Mouse (Mus musculus) MEL (cell line): Measurements from ENCODE around the gene Rnf126. TPM values are rescaled to one million over a fixed set of nuclear protein-coding genes. Genes with fewer than 3 reads are reported as not detected.

ENCODE experiments used
- DNase-seq: peaks from one replicate; pipeline ENCODE4 v3.0.0; 2011; ENCODE audit warnings: low read depth, low spot score
- H3K27ac ChIP-seq: 2 replicates; pipeline ENCODE4 v1.5.1; 2012; ENCODE audit warnings: low read depth, mild to moderate bottlenecking, control low read depth, low read length, moderate library complexity; ENCODE audit not compliant: control insufficient read depth
- H3K27me3 ChIP-seq, 2 experiments: fragments of 150-350 bp in 1 of 2; sonication (generic) in 1 of 2; 2 replicates each; pipeline ENCODE4 v1.6.1; 2012; ENCODE audit warnings: low read length in 2 of 2, mild to moderate bottlenecking in 2 of 2, improper control_type of control experiment in 1 of 2, moderate library complexity in 1 of 2; ENCODE audit not compliant: insufficient read depth in 2 of 2, control insufficient read depth in 1 of 2
- H3K36me3 ChIP-seq, 2 experiments: 2 replicates each; pipeline ENCODE4 v1.6.1; 2012 to 2014; ENCODE audit warnings: low read length in 2 of 2, improper control_type of control experiment in 1 of 2, inconsistent platforms in 1 of 2, mild to moderate bottlenecking in 1 of 2; ENCODE audit not compliant: insufficient read depth in 2 of 2, control insufficient read depth in 1 of 2
- H3K4me1 ChIP-seq, 2 experiments: fragments of 150-350 bp in 1 of 2; sonication (generic) in 1 of 2; 2 replicates each; pipeline ENCODE4 v1.6.1; 2012; ENCODE audit warnings: low read length in 2 of 2, improper control_type of control experiment in 1 of 2, mild to moderate bottlenecking in 1 of 2; ENCODE audit not compliant: insufficient read depth in 2 of 2, control insufficient read depth in 1 of 2
- H3K4me3 ChIP-seq, 2 experiments: fragments of 150-350 bp in 1 of 2; sonication (generic) in 1 of 2; 2 replicates each; pipeline ENCODE4 v1.5.1; 2012; ENCODE audit warnings: low read depth in 2 of 2, low read length in 2 of 2, mild to moderate bottlenecking in 2 of 2, moderate library complexity in 2 of 2, control low read depth in 1 of 2, improper control_type of control experiment in 1 of 2; ENCODE audit not compliant: control insufficient read depth in 1 of 2, insufficient read depth in 1 of 2
- H3K79me2 ChIP-seq: 2 replicates; pipeline ENCODE4 v1.6.1; 2012; ENCODE audit warnings: mild to moderate bottlenecking, low read length, moderate library complexity; ENCODE audit not compliant: control insufficient read depth, poor library complexity, insufficient read depth
- H3K9ac ChIP-seq: 2 replicates; pipeline ENCODE4 v1.6.1; 2012; ENCODE audit warnings: low read depth, mild to moderate bottlenecking, control low read depth, low read length, moderate library complexity; ENCODE audit not compliant: control insufficient read depth, poor library complexity, severe bottlenecking
- H3K9me3 ChIP-seq: fragments of 150-350 bp; sonication (generic); replicated peaks from 2 replicates; pipeline ENCODE4 v1.6.1; 2012; ENCODE audit warnings: mild to moderate bottlenecking, low read length, improper control_type of control experiment, moderate library complexity; ENCODE audit not compliant: insufficient read depth
- CHD1 ChIP-seq: IDR thresholded peaks from 2 replicates; pipeline ENCODE4 v1.6.1; 2012; ENCODE audit warnings: low read depth, mild to moderate bottlenecking, inconsistent platforms, low read length, improper control_type of control experiment
- CHD2 ChIP-seq: IDR thresholded peaks from 2 replicates; pipeline ENCODE4 v1.6.1; 2011; ENCODE audit warnings: low read length, improper control_type of control experiment
- E2F4 ChIP-seq: IDR thresholded peaks from 2 replicates; pipeline ENCODE4 v1.6.1; 2011; ENCODE audit warnings: low read depth, low read length, improper control_type of control experiment, borderline replicate concordance
- ELF1 ChIP-seq: IDR thresholded peaks from 2 replicates; pipeline ENCODE4 v1.6.1; 2014; ENCODE audit warnings: low read depth, mild to moderate bottlenecking, inconsistent platforms, low read length, improper control_type of control experiment, moderate library complexity
- EP300 ChIP-seq, 2 experiments: IDR thresholded peaks; 2 replicates each; pipeline ENCODE4 v1.6.1; 2011; ENCODE audit warnings: improper control_type of control experiment in 2 of 2, low read length in 2 of 2, low read depth in 1 of 2, mild to moderate bottlenecking in 1 of 2
- ETS1 ChIP-seq: IDR thresholded peaks from 2 replicates; pipeline ENCODE4 v1.6.1; 2012; ENCODE audit warnings: low read depth, mild to moderate bottlenecking, inconsistent platforms, low read length, improper control_type of control experiment, moderate library complexity
- GABPA ChIP-seq: IDR thresholded peaks from 2 replicates; pipeline ENCODE4 v1.6.1; 2012; ENCODE audit warnings: low read depth, mild to moderate bottlenecking, inconsistent platforms, low read length, improper control_type of control experiment, moderate library complexity
- HCFC1 ChIP-seq: IDR thresholded peaks from 2 replicates; pipeline ENCODE4 v1.6.1; 2012; ENCODE audit warnings: low read depth, mild to moderate bottlenecking, inconsistent platforms, low read length, improper control_type of control experiment, moderate library complexity
- MAFK ChIP-seq: IDR thresholded peaks from 2 replicates; pipeline ENCODE4 v1.6.1; 2011; ENCODE audit warnings: low read depth, mild to moderate bottlenecking, low read length, improper control_type of control experiment, borderline replicate concordance
- MAX ChIP-seq: IDR thresholded peaks from 2 replicates; pipeline ENCODE4 v1.6.1; 2011; ENCODE audit warnings: low read length, improper control_type of control experiment
- MAZ ChIP-seq: IDR thresholded peaks from 2 replicates; pipeline ENCODE4 v1.6.1; 2012; ENCODE audit warnings: low read depth, mild to moderate bottlenecking, inconsistent platforms, low read length, improper control_type of control experiment
- MEF2A ChIP-seq: IDR thresholded peaks from 2 replicates; pipeline ENCODE4 v1.6.1; 2014; ENCODE audit warnings: low read depth, mild to moderate bottlenecking, inconsistent platforms, low read length, improper control_type of control experiment; ENCODE audit not compliant: poor library complexity, insufficient replicate concordance, severe bottlenecking; ENCODE audit errors: extremely low read depth
- MXI1 ChIP-seq: IDR thresholded peaks from 2 replicates; pipeline ENCODE4 v1.6.1; 2011; ENCODE audit warnings: mild to moderate bottlenecking, low read depth, low read length, improper control_type of control experiment
- MYB ChIP-seq: IDR thresholded peaks from 2 replicates; pipeline ENCODE4 v1.6.1; 2011; ENCODE audit warnings: mild to moderate bottlenecking, low read depth, low read length, improper control_type of control experiment
- MYC ChIP-seq: IDR thresholded peaks from 2 replicates; pipeline ENCODE4 v1.6.1; 2011; ENCODE audit warnings: low read depth, mild to moderate bottlenecking, low read length, improper control_type of control experiment, moderate library complexity
- NELFE ChIP-seq: IDR thresholded peaks from 2 replicates; pipeline ENCODE4 v1.6.1; 2011; ENCODE audit warnings: low read depth, low read length, improper control_type of control experiment
- NRF1 ChIP-seq: IDR thresholded peaks from 2 replicates; pipeline ENCODE4 v1.6.1; 2014; ENCODE audit warnings: low read depth, mild to moderate bottlenecking, inconsistent platforms, low read length, improper control_type of control experiment, moderate library complexity; ENCODE audit not compliant: poor library complexity, insufficient read depth, severe bottlenecking
- POLR2A ChIP-seq, 2 experiments: IDR thresholded peaks; 2 replicates each; pipeline ENCODE4 v1.6.1; 2011 to 2012; ENCODE audit warnings: low read length in 2 of 2, mild to moderate bottlenecking in 2 of 2, control low read depth in 1 of 2, improper control_type of control experiment in 1 of 2, low read depth in 1 of 2, moderate library complexity in 1 of 2; ENCODE audit not compliant: control insufficient read depth in 1 of 2, insufficient read depth in 1 of 2, poor library complexity in 1 of 2
- POLR2AphosphoS2 ChIP-seq: IDR thresholded peaks from 2 replicates; pipeline ENCODE4 v1.6.1; 2011; ENCODE audit warnings: low read length, improper control_type of control experiment
- POLR2AphosphoS5 ChIP-seq: IDR thresholded peaks from 2 replicates; pipeline ENCODE4 v1.6.1; 2012; ENCODE audit warnings: low read depth, borderline replicate concordance, mild to moderate bottlenecking, inconsistent platforms, low read length, moderate library complexity, mixed read lengths
- RCOR1 ChIP-seq: IDR thresholded peaks from 2 replicates; pipeline ENCODE4 v1.6.1; 2012; ENCODE audit warnings: low read depth, mild to moderate bottlenecking, inconsistent platforms, low read length, improper control_type of control experiment
- TAL1 ChIP-seq: IDR thresholded peaks from 2 replicates; pipeline ENCODE4 v1.6.1; 2012; ENCODE audit warnings: mild to moderate bottlenecking, inconsistent platforms, low read length, moderate library complexity, mixed read lengths
- TBP ChIP-seq: IDR thresholded peaks from 2 replicates; pipeline ENCODE4 v1.8.0; 2011; ENCODE audit warnings: low read depth, low read length, improper control_type of control experiment
- TCF12 ChIP-seq: IDR thresholded peaks from 2 replicates; pipeline ENCODE4 v1.6.1; 2014; ENCODE audit warnings: low read depth, mild to moderate bottlenecking, inconsistent platforms, low read length, improper control_type of control experiment, moderate library complexity
- UBTF ChIP-seq: IDR thresholded peaks from 2 replicates; pipeline ENCODE4 v1.6.1; 2012; ENCODE audit warnings: low read depth, mild to moderate bottlenecking, inconsistent platforms, low read length, improper control_type of control experiment, moderate library complexity, borderline replicate concordance; ENCODE audit not compliant: insufficient read depth
- USF2 ChIP-seq, 2 experiments: IDR thresholded peaks; 2 replicates each; pipeline ENCODE4 v1.6.1; 2011 to 2012; ENCODE audit warnings: improper control_type of control experiment in 2 of 2, low read length in 2 of 2, borderline replicate concordance in 1 of 2, inconsistent platforms in 1 of 2, low read depth in 1 of 2, mild to moderate bottlenecking in 1 of 2; ENCODE audit not compliant: insufficient read depth in 1 of 2
- ZC3H11A ChIP-seq: IDR thresholded peaks from 2 replicates; pipeline ENCODE4 v1.6.1; 2012; ENCODE audit warnings: low read depth, mild to moderate bottlenecking, inconsistent platforms, low read length, improper control_type of control experiment
- ZMIZ1 ChIP-seq: IDR thresholded peaks from 2 replicates; pipeline ENCODE4 v1.6.1; 2012; ENCODE audit warnings: low read depth, mild to moderate bottlenecking, inconsistent platforms, low read length, improper control_type of control experiment, moderate library complexity
- ZNF384 ChIP-seq: IDR thresholded peaks from 2 replicates; pipeline ENCODE4 v1.6.1; 2012; ENCODE audit warnings: low read depth, mild to moderate bottlenecking, inconsistent platforms, low read length, improper control_type of control experiment
- polyA plus RNA-seq, 2 experiments: library from polyadenylated mRNA; stranded (reverse) in 1 of 2; unstranded in 1 of 2; fragments of >175 nt in 1 of 2; fragments of >200 nt in 1 of 2; gene quantifications; 2 replicates each; pipeline versions ENCODE4 v1.2.1 to v1.2.4; 2012; ENCODE audit warnings: low replicate concordance in 2 of 2, low read depth in 1 of 2; ENCODE audit not compliant: insufficient read length in 2 of 2, insufficient read depth in 1 of 2, missing spikeins in 1 of 2
- total RNA-seq: library from RNA; depleted of rRNA; stranded (reverse); fragments of 300-350 nt; gene quantifications from 2 replicates; pipeline ENCODE4 v1.2.3, GENCODE M21; 2012

The Rnf126 gene
- total and polyA plus RNA-seq, 3 experiments, result 84.8 to 184 (median 174) TPM

DNA sequence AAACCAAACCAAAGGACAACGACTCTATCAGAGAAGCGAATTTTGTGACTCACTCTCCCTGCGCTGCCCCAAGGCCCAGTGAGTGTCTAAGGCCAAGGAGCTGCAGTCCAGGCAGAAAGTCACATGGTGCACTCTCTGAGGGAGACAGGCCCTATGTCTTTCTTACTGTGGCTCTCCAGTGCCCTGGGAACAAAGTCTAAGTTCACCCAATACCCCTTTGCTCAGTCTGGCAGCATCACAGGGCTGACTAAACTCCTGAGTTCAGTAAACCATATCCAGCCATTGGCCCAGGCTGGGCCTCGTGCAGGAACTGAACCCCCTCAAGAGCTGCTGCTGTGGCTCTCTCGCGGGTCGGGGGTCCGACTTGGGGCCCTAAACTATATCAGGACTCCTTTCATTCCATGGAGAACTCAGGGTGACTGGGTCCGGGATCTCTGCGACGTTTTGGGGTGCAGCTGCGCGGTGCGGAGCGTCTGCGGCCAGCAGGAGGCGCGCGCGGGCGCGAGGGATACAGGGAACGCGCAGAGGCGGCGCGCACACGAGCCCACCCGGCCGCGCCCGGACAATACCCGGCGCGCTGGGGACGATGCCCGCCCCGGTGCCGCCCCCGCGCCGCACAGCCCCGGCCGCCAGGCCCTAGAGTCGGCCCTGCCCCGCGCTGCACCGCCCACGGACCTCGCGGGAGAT lies 26.4 kb upstream of the Rnf126 start, which contains the start of gene Palm (continued):
- TF ChIP-seq RCOR1 (no peak), ELF1 (no peak), MXI1 (peak; percentile 26; the same call in 1 of the 2 replicates), E2F4 (no peak), TCF12 (no peak), NELFE (peak; percentile 45; the same call in 1 of the 2 replicates), ETS1 (0 out of 2 replicates have a peak, but pooled peaks have one; percentile 10), UBTF (no peak), EP300 (IDR thresholded peaks at IDR 0.05; ENCODE audit: low read depth in 1 of 2, low read length in 2 of 2) (no peak), MAX (no peak; the same call in 1 of the 2 replicates), USF2 (IDR thresholded peaks at IDR 0.05; ENCODE audit: borderline replicate concordance in 1 of 2, insufficient read depth in 1 of 2, low read depth in 1 of 2, low read length in 2 of 2) (no peak), POLR2A (IDR thresholded peaks at IDR 0.05; ENCODE audit: control insufficient read depth in 1 of 2, insufficient read depth in 1 of 2, low read depth in 1 of 2, low read length in 2 of 2, poor library complexity in 1 of 2) (peak in 1 of 2 experiments; percentile 50; a peak in 2 of 4 replicates), MYC (no peak), GABPA (no peak), ZMIZ1 (no peak), TAL1 (no peak), HCFC1 (peak; percentile 32; the same call in 1 of the 2 replicates)

DNA sequence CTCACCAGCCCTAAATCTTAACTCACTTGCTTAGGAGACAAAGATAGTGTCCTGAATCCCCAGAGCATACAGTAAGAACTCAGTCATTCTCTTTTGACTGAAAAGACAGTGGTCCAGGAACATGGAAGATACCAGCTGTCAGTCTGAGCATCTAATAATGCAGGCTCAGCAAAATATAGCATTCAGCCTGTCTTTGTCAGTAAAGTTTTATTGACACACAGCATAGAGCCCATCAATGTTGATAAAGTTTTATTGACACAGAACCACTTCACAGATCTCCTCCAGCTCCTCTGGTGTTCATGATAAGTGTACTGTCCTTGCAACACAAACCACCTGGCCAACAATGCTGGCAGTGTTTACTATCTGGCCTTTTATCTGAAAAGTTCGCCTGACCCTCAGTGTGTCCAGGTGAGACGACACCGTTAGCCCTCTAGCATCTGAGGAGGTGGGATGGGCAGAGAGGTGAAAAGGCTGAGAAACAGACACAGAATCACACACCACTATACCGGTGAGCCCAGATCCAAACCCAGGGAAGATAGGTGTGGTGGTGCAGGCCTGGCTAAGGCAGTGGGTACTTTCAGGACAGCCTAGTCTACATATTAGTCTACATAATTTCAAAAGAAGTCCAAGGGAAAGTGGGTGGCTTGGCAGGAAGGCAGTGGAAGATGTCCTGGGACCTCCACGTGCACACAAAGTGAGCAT lies 25.7 kb upstream of the Rnf126 start:
- no peaks in the 10 kb centered on the region for H3K27me3 ChIP-seq
- no peak overlapping the region for H3K9ac ChIP-seq
- peak; percentile 50 for DNase-seq
- H3K9me3 ChIP-seq, result no peaks in the 10 kb centered on the region
- H3K27ac ChIP-seq, result no peak overlapping the region
- peaks cover 2 to 20% of the 10 kb centered on the region in 2 experiments for H3K4me1 ChIP-seq
- H3K4me3 ChIP-seq, result no peak overlapping the region; a peak in 1 of 4 replicates
- peaks cover 0 to 4% of the 10 kb centered on the region in 2 experiments; a peak in 1 of 4 replicates for H3K36me3 ChIP-seq
- no peaks in the 10 kb centered on the region for H3K79me2 ChIP-seq
- no peak for TF ChIP-seq NELFE
- TF ChIP-seq POLR2A (IDR thresholded peaks at IDR 0.05; ENCODE audit: control insufficient read depth in 1 of 2, insufficient read depth in 1 of 2, low read depth in 1 of 2, low read length in 2 of 2, poor library complexity in 1 of 2), result no peak
- TF ChIP-seq MAZ, result no peak
- 0 out of 2 replicates have a peak, but pooled peaks have one; percentile 63 for TF ChIP-seq TBP
- TF ChIP-seq HCFC1, result peak; percentile 84
- no peak for TF ChIP-seq CHD1
- TF ChIP-seq MAFK, result peak; percentile 96
- TF ChIP-seq CHD2, result no peak
- TF ChIP-seq MXI1, result no peak
- no peak for TF ChIP-seq NRF1
- TF ChIP-seq E2F4, result no peak
- TF ChIP-seq MYC, result no peak
- no peak for TF ChIP-seq MEF2A
- TF ChIP-seq ZC3H11A, result no peak
- TF ChIP-seq POLR2AphosphoS5, result no peak
- TF ChIP-seq ETS1, result peak; percentile 69; the same call in 1 of the 2 replicates
- TF ChIP-seq TAL1, result no peak
- no peak for TF ChIP-seq MYB
- TF ChIP-seq POLR2AphosphoS2, result no peak
- TF ChIP-seq ZNF384, result no peak
- TF ChIP-seq USF2 (IDR thresholded peaks at IDR 0.05; ENCODE audit: borderline replicate concordance in 1 of 2, insufficient read depth in 1 of 2, low read depth in 1 of 2, low read length in 2 of 2), result no peak
- no peak for TF ChIP-seq MAX
- TF ChIP-seq RCOR1, result no peak
- TF ChIP-seq TCF12, result no peak
